Mouse (Mus musculus) brain, embryonic 14.5 days (tissue): Measurements from ENCODE around the gene Tulp4.

Source experiments
- CTCF ChIP-seq: fragments of 200-500 bp; IDR thresholded peaks from 2 replicates; pipeline ENCODE4 v1.5.1; 2012; ENCODE audit warnings: inconsistent platforms, mild to moderate bottlenecking, moderate library complexity, borderline replicate concordance; ENCODE audit not compliant: insufficient read depth, insufficient read length; ENCODE audit errors: extremely low read depth
- POLR2A ChIP-seq: fragments of 200-500 bp; IDR thresholded peaks from 2 replicates; pipeline ENCODE4 v1.6.1; 2012; ENCODE audit warnings: mild to moderate bottlenecking, inconsistent platforms, borderline replicate concordance; ENCODE audit not compliant: poor library complexity, insufficient read depth, insufficient read length, severe bottlenecking; ENCODE audit errors: extremely low read depth

DNA sequence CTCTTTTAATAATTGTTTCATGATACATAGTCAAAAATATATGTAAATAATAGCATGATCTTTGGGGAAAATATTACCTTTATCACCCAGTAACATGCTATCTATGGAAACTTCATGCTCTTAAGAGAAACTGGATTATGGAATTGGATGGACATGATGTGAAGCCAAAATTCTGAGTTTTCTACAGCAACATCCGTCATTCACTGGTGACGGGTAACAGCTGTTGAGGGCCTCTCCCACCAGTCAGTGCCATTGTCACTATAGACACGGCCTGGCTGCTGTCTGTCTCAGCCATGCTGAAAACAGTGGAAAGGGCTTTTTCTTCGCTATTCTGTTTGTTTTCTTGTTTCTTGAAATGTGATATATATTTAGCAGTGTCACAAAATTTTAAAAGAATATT is 76.5 kb downstream of the Tulp4 start:
- TF ChIP-seq CTCF (no peak), POLR2A (no peak)
